Mouse (Mus musculus): ENCODE data around the gene Fbxo21.

- TF ChIP-seq CTCF (IDR thresholded peaks at IDR 0.05; ENCODE audit: control insufficient read depth, insufficient read depth, low read length) (no peak), POLR2A (IDR thresholded peaks at IDR 0.05; ENCODE audit: borderline replicate concordance, control insufficient read depth, low read depth, low read length) (no peak)
These were observed 49.8 kb downstream of the Fbxo21 start for GRCm38 (mm10) chr5:118026343-118026742.
